Mouse (Mus musculus) urinary bladder, postnatal 4 days (tissue): ENCODE measurements around the gene Mex3d.

Experiments used
- DNase-seq, 2 experiments: peaks; one replicate each; pipeline ENCODE4 v3.0.0; 2021 to 2022; ENCODE audit warnings: low spot score in 2 of 2

Gene Mex3d

DNA sequence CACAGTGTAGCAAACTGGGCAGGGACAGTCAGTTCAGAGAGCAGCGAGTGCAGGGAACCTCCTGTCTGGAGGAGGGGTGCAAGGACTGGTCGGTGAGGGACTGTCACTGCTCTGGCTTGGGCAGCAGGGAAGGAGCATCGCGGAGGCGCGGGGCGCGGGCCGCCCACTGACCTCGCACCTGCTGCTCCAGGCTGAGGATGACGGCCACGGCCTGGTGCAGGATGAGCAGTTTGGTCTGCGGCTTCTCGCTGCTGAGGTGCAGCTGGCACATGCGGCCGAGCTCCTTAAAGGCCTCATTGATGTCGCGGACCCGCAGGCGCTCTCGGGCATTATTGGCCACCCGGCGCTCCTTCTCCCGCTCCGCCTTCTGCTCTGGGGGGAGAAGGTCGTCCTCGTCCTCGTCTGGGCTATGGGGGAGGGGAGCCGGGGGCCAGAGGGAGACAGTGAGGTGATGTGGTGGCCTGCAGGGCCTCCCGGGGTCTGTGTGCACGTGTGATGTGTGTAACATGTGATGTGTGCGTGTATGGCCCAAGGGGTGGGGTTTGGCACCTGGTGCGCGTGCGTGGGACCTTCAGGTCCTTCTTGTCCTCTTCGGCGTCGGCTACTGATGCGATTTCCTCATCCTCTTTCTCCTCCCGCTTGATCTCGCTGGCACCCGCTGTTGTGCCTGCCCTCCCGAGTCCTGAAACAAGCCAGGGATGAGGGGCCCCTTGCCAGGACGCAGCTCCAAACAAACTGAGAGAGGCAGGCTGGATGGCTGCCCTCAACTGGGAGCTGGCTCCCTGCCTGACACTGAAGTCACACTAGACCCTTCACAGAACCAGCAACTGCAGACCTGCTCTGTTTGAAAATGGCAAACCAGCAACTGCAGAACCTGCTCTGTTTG lies 25.4 kb upstream of the Mex3d start:
- DNase-seq: peak; percentile 56 to 68

DNA sequence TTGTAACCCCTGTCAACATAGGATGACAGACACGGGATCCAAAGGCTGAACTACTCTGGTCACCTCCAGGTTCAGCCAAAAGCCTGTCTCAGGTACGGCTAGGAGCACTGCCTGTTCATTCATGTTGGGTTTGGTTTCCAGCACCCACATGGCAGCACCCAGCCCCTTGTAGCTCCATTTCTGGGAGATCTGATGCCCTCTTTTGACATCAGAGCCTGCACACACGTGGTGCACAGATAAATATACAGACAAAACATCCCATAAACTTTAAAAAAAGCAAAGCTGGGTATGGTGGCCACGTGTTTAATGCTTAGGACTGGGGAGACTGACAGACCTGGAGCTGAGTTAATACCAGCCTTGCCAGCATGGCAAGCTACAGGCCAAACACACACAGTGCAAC lies 20.5 kb upstream of the Mex3d start:
- DNase-seq: no peak

GRCm38 (mm10) chr10:80406684-80407501 lies 19.4 kb upstream of the Mex3d start, which contains the start of gene Uqcr11:
Gene Uqcr11, minus strand, starts transcription at chr10:80406830.
- peak; percentile 87 to 91 for DNase-seq

- no peak for DNase-seq
These were observed 18.2 kb upstream of the Mex3d start for GRCm38 (mm10) chr10:80405481-80406173.

DNA sequence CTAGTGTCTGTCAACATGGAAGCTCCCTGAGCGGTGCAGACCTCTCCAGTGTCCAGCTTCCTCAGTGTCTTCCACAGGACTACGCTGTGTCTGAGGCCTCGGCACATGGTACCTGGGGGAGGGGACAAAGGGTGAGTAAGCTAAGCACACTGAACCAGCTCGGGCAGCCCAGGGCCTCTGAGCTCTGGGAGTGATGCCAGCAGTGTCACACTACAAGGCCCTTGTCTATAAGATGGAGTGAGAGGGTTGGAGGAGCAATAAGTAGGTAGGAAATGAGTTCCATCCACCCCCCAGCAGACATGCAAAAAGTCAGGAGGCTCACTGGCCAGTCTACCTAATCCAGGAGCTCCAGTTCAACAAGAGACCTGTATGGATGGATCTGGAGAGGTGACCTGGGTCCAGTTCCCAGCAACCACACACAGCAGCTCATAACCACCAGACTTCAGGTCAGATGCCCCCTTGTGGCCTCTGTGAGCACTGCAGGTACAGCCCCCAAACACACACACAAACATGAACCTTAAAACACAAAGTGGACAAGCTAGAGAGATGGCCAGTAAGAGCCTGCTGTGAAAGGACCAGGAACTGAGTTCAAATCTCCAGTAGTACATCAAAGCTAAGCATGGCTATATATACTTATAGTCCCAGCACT lies 15.7 kb upstream of the Mex3d start:
- no peak for DNase-seq

DNA sequence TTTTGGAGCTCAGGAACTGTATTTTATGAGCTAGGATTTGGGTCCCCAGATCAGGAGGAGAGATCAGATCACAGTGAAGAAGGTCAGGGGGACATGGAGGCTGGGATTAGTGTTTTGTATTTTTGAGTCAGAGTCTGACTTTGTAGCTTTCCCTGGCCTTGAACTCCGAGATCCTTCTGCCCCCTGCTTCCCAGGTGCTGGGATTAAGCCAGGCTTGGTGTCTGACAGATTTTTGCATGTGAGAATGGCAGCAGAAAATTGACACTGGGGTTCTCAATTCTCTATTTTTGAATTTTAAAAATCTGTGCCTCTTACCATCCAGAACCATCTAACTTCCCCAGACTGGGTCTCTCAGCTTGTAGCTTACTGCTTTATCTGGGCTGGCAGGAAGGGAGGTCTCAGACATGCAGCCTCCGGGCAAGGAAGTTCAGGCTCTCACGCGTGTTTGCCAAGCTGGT lies 13.3 kb upstream of the Mex3d start:
- no peak for DNase-seq

- DNase-seq: no peak
These were observed 12.7 kb upstream of the Mex3d start for GRCm38 (mm10) chr10:80399973-80400703.

DNA sequence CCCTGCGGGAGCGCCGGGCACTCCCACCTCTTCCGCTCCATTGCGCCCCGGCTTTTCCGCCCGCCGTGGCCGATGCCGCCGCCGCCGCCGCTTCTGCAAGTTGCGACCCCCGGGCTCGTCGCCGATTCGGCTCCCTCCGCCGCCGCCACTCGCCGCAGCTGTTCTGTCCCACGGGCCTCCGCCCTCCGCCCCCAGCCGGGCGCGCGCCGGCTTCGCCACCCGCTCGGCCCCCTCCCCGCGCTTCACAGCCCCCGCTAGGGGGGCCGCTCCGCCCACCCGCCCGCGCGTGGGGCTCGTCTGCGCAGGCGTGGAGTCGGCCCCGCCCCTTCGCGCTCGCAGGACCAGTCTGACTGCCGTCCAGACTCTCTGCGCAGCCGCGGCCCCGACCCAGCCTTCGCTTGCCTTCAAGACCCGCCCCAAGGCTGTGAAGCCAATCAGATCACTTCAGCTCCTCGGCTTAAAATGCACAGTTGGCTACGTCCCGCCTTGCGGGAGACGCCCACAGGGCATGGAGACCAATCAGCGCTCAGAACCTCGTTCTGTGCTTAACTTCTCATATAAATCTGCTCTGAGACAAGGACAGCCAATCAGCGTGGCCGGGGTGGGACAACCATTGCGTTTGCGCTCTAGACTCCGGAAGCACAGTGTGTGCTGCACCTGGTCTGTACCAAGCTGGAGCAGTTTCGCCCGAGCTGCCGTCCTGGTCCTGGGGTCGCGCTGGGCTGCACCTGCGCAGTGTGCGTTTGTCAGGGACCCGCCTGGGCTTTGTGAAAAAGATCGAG lies 11.9 kb upstream of the Mex3d start, which contains the start of gene Mbd3:
Gene Mbd3, minus strand, starts transcription at position 360 of the 782 bp plus-strand sequence.
- DNase-seq: peak; percentile 99 to 100

DNA sequence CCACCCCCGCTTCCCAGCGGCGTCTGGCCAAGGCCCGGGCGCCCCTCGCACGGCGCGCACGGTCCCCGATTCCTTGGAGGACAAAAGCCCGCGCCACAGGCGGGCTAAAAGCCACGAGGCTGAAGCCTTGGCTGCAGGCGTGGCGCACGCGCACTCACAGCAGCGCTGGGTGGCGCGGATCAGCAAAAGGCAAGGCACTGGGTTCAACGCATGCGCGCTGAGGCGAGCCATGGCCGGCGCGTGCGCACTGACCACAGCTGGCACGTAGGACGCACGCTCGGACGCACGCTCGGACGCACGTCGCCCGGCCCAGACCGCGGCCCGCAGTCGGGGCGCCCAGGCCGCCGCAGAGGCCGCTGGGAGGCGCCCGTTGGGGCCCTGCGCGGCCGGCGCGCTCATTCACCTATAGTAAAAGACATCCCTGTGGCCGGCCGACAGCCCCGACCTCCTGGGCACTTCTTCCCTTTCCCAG lies 11.3 kb upstream of the Mex3d start:
- peak; percentile 97 to 98 for DNase-seq

GRCm38 (mm10) chr10:80398174-80398535 lies 10.7 kb upstream of the Mex3d start:
- no peak for DNase-seq

DNA sequence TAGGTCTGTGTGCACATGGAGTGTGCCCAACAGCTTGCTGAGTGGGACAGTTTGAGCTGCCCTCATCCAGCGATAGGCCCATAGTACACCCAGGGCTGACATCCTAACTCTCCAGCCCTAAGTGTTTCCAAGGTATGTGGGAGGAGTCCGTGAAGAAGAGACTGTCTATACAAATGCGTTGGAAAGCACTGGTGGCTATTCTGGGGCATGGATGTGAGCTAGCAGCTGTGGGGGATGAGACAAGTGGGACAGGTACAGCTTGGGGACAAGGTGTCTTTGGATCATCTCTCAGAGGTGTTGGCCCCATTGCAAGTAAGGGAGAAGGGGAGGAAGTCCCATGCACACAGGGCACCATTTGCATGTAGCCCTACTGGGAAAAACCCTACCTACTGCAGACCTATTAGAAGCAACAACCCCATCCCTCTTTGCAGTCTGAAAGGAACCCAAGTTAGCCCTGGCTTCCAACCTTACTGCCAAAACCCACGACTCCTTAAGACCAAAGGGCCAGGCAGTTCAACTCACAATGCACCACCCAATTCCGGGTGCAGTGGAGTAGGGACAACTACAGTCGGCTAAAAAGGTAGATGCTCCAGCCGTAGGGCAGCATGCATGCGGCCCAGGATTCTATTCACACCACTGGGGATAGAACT lies 10.2 kb upstream of the Mex3d start:
- DNase-seq: no peak

GRCm38 (mm10) chr10:80396822-80397523 lies 9.5 kb upstream of the Mex3d start:
- no peak for DNase-seq

GRCm38 (mm10) chr10:80395025-80395627 lies 7.7 kb upstream of the Mex3d start:
- DNase-seq: no peak

DNA sequence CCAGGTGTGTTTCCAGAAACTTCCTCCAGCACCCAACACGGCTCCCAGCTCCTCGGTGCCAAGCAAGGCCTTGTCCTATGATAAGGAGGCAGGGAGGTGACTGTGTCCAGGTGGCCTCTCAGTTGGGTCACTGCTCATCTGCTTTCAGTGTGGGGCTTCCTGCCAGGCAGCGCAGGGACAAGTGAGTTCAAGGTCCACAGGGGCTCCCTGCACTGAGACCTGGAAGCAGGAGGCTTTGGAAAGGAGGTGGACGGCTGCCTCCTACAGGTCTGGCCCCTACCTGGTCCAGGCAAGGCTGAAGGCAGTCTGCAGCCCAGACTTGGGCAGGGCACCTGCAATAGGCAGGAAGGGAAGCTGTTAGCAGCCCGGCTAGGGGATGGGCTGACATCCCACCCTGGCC lies 5.2 kb upstream of the Mex3d start:
- no peak for DNase-seq

DNA sequence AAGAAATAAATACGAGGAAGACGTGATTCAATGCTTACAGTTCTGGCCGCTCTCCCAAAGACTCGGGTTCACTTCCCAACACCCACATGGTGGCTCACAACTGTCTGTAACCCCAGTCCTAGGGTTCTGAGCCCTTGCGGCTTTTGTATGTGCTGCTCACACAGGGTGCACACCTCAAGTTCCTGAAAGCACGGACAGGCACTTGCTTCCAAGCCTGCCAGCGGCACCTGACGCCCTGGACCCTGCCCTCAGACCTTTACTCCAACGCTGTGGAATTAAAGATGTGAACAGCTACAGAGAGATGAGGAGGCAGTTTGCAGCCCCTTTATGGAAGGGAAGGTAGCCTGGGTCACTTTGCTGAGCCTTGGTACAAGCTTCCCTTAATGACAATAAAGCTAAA lies 3.2 kb upstream of the Mex3d start:
- no peak for DNase-seq

DNA sequence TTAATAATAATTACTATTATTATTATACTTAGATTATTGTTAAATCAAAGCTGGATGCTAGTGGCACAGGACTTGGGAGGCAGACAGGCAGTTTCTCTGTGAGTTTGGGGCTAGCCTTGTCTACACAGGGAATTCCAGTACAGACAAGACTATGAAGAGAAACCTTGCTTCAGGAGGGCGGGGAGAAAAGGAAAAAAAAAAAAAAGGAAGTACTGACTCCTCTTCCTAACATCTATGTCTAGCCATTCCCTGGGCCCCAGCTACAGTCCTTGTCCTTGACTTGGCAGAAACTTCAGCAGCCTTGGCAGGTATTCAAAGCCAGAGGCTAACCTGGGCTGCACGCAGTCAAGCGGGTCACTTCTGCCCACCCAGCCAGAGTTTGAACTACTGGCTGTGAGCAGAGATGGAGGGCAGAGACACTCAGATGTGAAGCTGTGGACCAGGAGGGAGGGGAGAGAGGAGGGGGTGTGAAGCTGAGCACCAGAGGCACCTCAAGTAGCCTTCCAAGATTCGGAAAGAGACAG lies 1.8 kb upstream of the Mex3d start:
- no peak for DNase-seq

DNA sequence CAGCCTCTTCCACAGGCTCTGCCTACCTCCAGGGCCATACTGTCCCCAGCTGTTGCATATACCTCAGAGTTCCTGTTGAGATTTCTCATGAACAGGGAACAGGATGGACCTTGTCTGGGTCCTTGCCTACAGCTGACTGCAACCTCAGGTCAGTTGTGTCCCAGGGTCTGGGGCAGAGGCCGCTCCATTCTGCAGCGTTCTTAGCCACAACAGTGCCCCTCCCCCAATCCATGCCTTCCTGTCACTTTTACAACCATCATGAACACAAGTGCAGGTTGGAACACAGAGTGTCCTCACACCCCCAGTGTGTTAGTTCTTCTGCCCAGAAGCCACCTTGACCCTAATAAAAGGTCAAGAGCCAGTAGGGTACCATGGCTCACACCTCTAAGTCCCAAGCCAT lies 1.3 kb upstream of the Mex3d start:
- no peak for DNase-seq
